Mouse (Mus musculus): Measurements from ENCODE around the gene Arhgef5. TPM values are rescaled to one million over a fixed set of nuclear protein-coding genes. Genes with fewer than 3 reads are reported as not detected.
"Not testable (repeated sequence)": the region's sequence is repeated elsewhere in the genome, so short reads cannot be mapped to it uniquely, and the experiment has no call there.

The Arhgef5 gene
- polyA plus RNA-seq (2016; fragmentation: Nextera tagmentation; extraction: Ambion mirVana) = 7.1 and 8.1 TPM in 2 replicates

DNA sequence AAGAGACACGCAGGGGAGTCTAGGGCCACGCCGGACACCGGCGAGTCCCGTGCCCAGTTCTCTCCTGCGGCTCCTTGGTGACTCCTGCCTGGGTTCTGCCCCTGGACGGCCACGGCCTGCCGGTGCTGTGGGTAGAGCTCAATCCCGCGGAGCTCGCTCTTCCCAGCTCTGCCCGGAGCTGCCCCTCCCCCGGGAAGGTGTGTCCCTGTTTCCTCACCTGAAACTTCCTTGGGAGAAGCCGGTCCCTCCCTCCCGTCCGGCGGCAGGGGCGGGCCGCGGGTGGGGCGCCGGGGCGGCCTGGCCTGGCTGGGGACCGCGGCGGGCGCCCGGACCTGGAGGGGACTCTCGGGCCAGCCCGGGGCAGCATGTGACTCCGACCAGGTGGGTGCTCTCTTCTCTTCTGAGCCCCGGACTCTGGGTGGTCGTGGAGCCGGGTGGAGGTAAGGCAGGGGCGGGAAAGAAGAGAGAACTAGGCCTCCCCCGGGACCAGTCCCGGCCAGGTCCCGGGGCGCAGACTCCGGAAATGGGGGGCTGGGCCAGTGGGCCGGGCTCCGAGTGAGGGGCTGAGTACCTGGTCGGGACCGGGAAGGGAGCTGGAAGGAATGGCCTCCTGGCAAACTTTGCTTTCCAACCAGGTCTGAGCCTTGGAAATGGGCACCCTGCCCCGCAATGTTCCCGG is at the start of gene Arhgef5:
Gene Arhgef5, plus strand, starts transcription at position 220 of the 679 bp plus-strand sequence.
- peak; percentile 79 for ATAC-seq (ENCODE audit: insufficient number of reproducible peaks, insufficient read depth, low FRiP score, low TSS enrichment)
- H3K9ac ChIP-seq = peak within 1 kb of the TSS; percentile 64
- peak within 1 kb of the TSS; percentile 91 for H3K4me2 ChIP-seq (replicated peaks)
- H3K4me3 ChIP-seq = peak within 1 kb of the TSS; percentile 63
- H3K9me3 ChIP-seq = no peaks in the 10 kb centered on the region
- H3K27ac ChIP-seq = no peak within 1 kb of the TSS
- H3K4me1 ChIP-seq = no peaks in the 10 kb centered on the region; the same call in 1 of the 2 replicates
- H3K36me3 ChIP-seq = no peaks in the 10 kb centered on the region
- H3K27me3 ChIP-seq = peaks cover 12% of the 10 kb centered on the region; the same call in 1 of the 2 replicates
- under 1% methylated on average over 46 of the region's 48 CpGs for WGBS

DNA sequence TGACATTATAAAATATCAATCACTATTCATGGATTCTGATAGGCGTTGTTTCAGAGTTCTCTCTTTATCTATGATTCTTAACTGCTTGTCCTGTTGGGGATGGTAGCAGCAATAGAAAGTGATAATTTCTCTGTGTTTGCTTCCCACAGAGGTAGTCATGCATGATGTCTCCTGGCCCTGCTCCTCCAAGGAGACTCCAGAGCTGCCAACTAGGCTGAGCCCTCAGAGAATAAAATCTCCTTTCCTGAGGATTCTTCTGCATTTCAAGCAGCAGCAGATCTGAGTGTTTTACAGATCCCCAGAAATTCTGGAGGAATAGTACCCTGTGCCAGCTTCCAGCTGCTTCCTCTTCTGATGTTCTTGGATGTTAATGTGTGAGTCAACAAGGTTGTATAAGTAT is 34.1 kb upstream of the Arhgef5 start, which contains the start of gene Olfr47:
Gene Olfr47, plus strand, starts transcription at position 275 of the 400 bp plus-strand sequence.
- H3K36me3 ChIP-seq; H3K27me3 ChIP-seq; H3K27ac ChIP-seq; H3K4me2 ChIP-seq (replicated peaks); H3K4me1 ChIP-seq; ATAC-seq (ENCODE audit: insufficient number of reproducible peaks, insufficient read depth, low FRiP score, low TSS enrichment); H3K9me3 ChIP-seq; H3K4me3 ChIP-seq; H3K9ac ChIP-seq: not testable (repeated sequence)
- WGBS = 95% methylated on average over 1 of the region's 1 CpGs

DNA sequence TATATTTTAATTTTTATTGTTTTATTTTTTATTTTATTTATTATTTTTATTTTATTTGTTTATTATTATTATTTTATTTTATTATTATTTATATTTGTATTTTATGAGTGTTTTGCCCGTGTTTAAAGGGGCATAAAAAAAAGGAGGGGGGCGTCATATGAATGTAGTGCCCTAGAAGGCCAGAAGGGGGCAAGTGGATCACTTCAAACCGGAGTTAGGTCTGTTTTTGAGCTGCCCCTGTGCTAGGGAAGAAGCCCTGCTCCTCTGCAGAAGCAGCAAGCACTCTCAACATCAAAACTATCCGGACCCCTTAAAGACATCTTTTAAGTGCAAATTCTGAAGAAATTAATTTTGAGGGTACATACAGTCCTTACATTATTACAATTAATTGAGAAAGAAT is 23.3 kb upstream of the Arhgef5 start:
- Histone ChIP-seq H3K9ac (no peak overlapping the region), H3K4me2 (replicated peaks) (no peak overlapping the region), H3K36me3 (no peaks in the 10 kb centered on the region), H3K27ac (no peak overlapping the region), H3K4me3 (no peak overlapping the region), H3K27me3 (no peaks in the 10 kb centered on the region), H3K4me1 (no peaks in the 10 kb centered on the region), H3K9me3 (no peaks in the 10 kb centered on the region)
- WGBS = 14% methylated on average over 4 of the region's 4 CpGs
- no peak for ATAC-seq (ENCODE audit: insufficient number of reproducible peaks, insufficient read depth, low FRiP score, low TSS enrichment)

DNA sequence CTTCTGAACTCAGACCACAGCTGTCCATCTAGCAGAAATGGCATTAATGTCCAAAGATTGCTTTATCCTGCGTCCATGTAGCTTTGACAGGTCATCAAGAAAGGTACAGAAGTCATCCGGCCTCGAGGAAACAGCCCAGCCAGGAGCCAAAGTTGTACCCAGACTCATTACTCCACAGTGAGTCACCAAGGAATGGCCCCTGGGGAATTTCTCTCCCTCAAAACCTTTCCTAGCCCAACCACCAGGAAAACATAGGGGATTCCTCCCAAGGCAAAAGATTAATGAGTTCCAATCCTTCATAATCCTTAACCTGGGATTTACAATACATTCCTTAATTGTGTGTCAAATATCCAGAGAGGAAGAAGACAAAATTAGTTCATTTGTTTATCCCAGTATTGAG is 18.0 kb upstream of the Arhgef5 start:
- Histone ChIP-seq H3K36me3 (no peaks in the 10 kb centered on the region), H3K27ac (no peak overlapping the region), H3K4me3 (no peak overlapping the region), H3K9ac (no peak overlapping the region), H3K4me2 (replicated peaks) (no peak overlapping the region), H3K4me1 (no peaks in the 10 kb centered on the region), H3K27me3 (no peaks in the 10 kb centered on the region), H3K9me3 (no peaks in the 10 kb centered on the region)
- 47% methylated on average over 3 of the region's 3 CpGs for WGBS
- ATAC-seq (ENCODE audit: insufficient number of reproducible peaks, insufficient read depth, low FRiP score, low TSS enrichment) = no peak

DNA sequence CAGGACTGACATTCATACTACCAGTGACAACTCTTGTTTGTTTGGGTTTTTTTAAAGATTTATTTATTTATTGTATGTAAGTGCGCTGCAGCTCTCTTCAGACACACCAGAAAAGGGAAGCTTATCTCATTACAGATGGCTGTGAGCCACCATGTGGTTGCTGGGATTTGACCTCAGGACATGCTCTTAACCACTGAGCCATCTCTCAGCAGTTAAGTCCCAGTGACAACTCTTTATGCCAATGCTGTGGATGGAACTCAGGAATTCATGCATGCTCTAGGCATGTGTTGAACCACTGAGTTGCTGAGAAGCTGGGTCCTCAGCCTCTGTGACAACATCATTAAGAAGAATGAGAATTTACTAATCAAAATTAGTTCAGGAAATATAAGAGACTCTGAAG is 12.4 kb upstream of the Arhgef5 start:
- no peaks in the 10 kb centered on the region for H3K9me3 ChIP-seq
- no peak overlapping the region for H3K27ac ChIP-seq
- WGBS = 82% methylated on average over 1 of the region's 1 CpGs
- H3K9ac ChIP-seq = no peak overlapping the region
- H3K4me2 ChIP-seq (replicated peaks) = no peak overlapping the region
- ATAC-seq (ENCODE audit: insufficient number of reproducible peaks, insufficient read depth, low FRiP score, low TSS enrichment) = no peak
- H3K27me3 ChIP-seq = no peaks in the 10 kb centered on the region
- no peaks in the 10 kb centered on the region for H3K4me1 ChIP-seq
- H3K36me3 ChIP-seq = no peaks in the 10 kb centered on the region
- no peak overlapping the region for H3K4me3 ChIP-seq

DNA sequence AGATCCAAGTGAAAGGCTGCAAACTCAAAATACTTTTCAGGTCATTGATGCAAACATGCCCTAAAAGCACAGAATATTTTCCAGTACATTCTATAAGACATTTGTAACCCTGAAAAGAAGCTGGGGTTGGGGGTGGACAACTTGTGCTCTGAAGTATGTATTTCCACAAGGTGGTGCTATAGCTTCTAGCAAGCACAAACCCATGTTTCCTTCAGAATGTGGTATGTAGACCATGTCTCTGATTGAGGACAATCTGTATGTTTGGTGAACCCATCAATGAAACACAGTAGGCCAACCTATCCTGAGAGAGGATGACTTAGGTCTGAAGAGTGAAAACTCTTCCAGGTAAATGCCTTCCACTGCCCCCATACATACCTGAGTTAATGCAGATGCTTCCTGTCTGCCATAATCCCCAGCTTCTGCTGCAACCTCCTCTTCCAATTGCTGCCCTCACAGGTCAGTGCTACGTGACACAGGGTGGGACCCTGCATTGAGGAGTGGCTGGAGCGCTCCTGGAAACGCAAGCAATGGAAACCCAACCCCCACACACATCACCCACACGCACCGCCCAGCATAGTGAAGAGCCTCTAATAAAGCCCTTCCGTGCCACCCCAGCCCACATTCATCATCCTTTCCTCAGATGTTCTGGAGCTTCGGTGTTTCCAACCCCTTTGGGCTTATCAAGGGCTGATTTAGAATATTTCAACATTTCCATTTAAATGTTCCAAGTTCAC is 11.0 kb upstream of the Arhgef5 start:
- no peak overlapping the region for H3K4me2 ChIP-seq (replicated peaks)
- no peaks in the 10 kb centered on the region for H3K36me3 ChIP-seq
- no peak overlapping the region for H3K27ac ChIP-seq
- no peak for ATAC-seq (ENCODE audit: insufficient number of reproducible peaks, insufficient read depth, low FRiP score, low TSS enrichment)
- no peaks in the 10 kb centered on the region for H3K4me1 ChIP-seq
- no peak overlapping the region for H3K4me3 ChIP-seq
- H3K9ac ChIP-seq = no peak overlapping the region
- 63% methylated on average over 7 of the region's 7 CpGs for WGBS
- no peaks in the 10 kb centered on the region for H3K27me3 ChIP-seq
- H3K9me3 ChIP-seq = no peaks in the 10 kb centered on the region

DNA sequence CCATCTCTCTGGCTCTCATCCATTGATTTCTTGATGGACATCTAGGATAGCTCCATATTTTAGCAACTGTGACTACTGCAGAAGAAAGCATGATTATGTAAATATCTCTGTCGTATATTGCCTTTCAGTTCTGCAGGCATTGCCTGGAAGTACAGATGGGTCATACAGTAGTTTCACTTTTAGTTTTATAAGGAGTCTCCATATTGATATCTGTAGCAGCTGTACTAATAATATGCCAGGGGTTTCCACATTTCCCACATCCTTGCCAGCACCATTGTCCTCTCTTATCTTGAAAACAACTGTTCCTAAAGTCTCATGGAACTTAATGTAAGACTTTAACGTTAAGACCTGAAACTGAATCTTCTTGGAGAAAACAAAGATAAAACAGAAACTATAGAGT is 4.6 kb upstream of the Arhgef5 start:
- 60% methylated on average over 2 of the region's 2 CpGs for WGBS
- no peak overlapping the region for H3K27ac ChIP-seq
- no peak overlapping the region for H3K4me2 ChIP-seq (replicated peaks)
- H3K27me3 ChIP-seq = peaks cover 12% of the 10 kb centered on the region; the same call in 1 of the 2 replicates
- no peak overlapping the region for H3K9ac ChIP-seq
- H3K36me3 ChIP-seq = no peaks in the 10 kb centered on the region
- H3K9me3 ChIP-seq = no peaks in the 10 kb centered on the region
- no peak for ATAC-seq (ENCODE audit: insufficient number of reproducible peaks, insufficient read depth, low FRiP score, low TSS enrichment)
- H3K4me1 ChIP-seq = no peaks in the 10 kb centered on the region
- H3K4me3 ChIP-seq = no peak overlapping the region

DNA sequence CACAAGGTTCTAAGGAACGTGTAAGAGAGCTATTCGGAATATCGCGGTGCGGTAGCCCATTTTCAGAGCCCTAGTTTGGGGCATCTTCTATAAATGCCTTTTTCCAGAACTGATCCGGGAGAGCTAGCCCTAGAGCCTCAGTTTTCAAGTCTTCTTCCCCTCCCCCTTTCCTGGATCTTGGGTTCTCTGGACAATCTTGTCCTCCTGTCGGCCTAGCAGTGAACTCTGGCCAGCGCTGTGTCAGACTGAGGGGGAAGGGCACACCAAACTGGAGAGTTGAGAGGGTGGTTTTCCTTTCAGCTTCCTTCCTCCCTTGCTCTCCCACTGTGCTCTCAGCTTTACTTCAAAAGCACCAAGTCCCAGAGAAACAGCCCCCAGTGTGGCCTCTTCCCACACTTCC is 974 bp downstream of the Arhgef5 start:
- Histone ChIP-seq H3K9me3 (no peaks in the 10 kb centered on the region), H3K4me1 (no peaks in the 10 kb centered on the region; the same call in 1 of the 2 replicates), H3K4me2 (replicated peaks) (peak overlapping the region; percentile 91), H3K4me3 (peak overlapping the region; percentile 63), H3K36me3 (no peaks in the 10 kb centered on the region), H3K27me3 (peaks cover 12% of the 10 kb centered on the region; the same call in 1 of the 2 replicates), H3K27ac (no peak overlapping the region), H3K9ac (peak overlapping the region; percentile 64; the same call in 1 of the 2 replicates)
- WGBS = 3% methylated on average over 8 of the region's 8 CpGs
- 0 out of 2 replicates have a peak, but pooled peaks have one; percentile 44 for ATAC-seq (ENCODE audit: insufficient number of reproducible peaks, insufficient read depth, low FRiP score, low TSS enrichment)

DNA sequence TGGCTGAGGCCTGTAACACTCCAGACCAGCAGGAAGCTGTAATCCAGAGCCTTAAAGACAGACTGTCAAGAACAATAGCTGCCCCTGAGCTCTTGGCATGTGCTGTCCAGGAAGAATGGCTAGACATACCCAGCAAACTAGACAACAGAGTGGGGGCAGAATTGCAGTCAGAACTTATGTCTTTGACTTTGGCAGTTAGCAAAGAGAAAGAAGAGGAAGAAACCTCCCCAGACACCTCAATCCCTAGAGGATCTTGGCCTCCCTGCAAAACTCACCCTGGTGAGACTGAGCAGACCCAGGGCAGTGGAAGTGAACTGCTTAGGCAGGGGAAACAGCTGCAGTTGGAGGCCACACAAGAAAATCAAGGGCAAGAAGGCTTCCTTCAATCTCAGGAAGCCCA is 7.2 kb downstream of the Arhgef5 start:
- H3K9me3 ChIP-seq = no peaks in the 10 kb centered on the region
- H3K9ac ChIP-seq = no peak overlapping the region
- no peaks in the 10 kb centered on the region for H3K36me3 ChIP-seq
- H3K27me3 ChIP-seq = no peaks in the 10 kb centered on the region
- H3K4me3 ChIP-seq = no peak overlapping the region
- H3K27ac ChIP-seq = no peak overlapping the region
- H3K4me2 ChIP-seq (replicated peaks) = no peak overlapping the region
- no peaks in the 10 kb centered on the region for H3K4me1 ChIP-seq
- no peak for ATAC-seq (ENCODE audit: insufficient number of reproducible peaks, insufficient read depth, low FRiP score, low TSS enrichment)

DNA sequence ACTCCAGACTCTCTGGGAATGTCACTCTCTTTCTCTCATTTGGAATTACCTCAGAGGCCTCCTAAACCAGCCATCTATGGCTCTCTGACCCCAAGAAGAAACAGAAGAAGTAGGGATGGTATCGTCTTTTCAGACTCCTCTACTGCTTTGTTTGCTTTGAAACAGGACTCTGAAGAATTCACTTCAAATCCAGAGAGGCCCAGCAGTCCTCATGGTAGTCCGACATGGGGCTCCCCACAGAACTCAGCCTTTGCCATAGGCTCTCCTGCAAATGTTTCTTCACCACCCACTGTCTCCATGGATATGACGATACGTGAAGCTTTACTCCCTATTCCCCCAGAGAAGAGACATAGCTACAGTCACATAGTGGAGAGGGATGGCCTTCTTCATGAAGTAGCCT is 8.7 kb downstream of the Arhgef5 start:
- Histone ChIP-seq H3K9me3 (no peaks in the 10 kb centered on the region), H3K27me3 (no peaks in the 10 kb centered on the region), H3K4me3 (no peak overlapping the region), H3K4me2 (replicated peaks) (no peak overlapping the region), H3K36me3 (no peaks in the 10 kb centered on the region), H3K27ac (no peak overlapping the region), H3K9ac (no peak overlapping the region), H3K4me1 (no peaks in the 10 kb centered on the region)
- no peak for ATAC-seq (ENCODE audit: insufficient number of reproducible peaks, insufficient read depth, low FRiP score, low TSS enrichment)
- WGBS = 69% methylated on average over 4 of the region's 4 CpGs

DNA sequence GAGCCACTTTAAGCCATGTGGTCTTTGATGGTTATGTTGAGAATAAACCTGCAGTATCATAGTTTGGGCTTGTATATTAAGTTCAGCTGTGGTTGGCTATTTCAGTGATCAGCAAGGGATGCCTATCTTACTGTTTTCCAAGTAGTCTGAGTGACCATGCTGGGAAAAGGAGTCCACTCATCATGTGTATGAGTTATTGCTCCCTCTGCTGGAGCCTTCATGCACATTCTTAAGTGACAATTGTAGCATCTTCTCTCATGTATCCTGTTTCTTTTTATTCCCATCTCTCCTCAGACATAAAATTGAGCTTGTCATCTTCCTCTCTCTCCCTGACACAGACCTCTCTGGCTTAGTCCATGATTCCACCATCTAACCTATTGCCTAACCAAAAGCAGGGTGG is 12.9 kb downstream of the Arhgef5 start:
- ATAC-seq (ENCODE audit: insufficient number of reproducible peaks, insufficient read depth, low FRiP score, low TSS enrichment) = no peak
- H3K4me3 ChIP-seq = no peak overlapping the region
- no peaks in the 10 kb centered on the region for H3K27me3 ChIP-seq
- H3K4me2 ChIP-seq (replicated peaks) = no peak overlapping the region
- 0 out of 2 replicates have a peak, but pooled peaks cover 4% of the 10 kb centered on the region for H3K36me3 ChIP-seq
- H3K9ac ChIP-seq = no peak overlapping the region
- no peak overlapping the region for H3K27ac ChIP-seq
- H3K4me1 ChIP-seq = no peaks in the 10 kb centered on the region
- no peaks in the 10 kb centered on the region for H3K9me3 ChIP-seq

DNA sequence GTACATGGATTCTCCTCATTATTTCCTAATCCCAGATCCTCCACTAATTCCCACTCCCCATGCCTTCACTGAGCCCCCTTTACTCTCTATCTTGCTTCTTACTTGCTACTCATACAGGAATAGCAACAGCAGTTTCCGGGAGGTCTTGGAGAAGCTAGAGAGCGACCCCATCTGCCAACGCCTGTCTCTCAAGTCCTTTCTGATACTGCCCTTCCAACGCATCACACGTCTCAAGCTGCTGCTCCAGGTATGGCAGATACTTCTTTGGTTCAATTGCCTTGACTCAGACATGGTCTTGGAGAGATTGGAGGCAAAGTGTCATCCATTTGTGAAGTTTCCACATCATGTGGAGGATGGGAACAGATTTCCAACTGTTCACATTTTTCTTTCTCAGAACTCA is 15.1 kb downstream of the Arhgef5 start:
- Histone ChIP-seq H3K4me3 (no peak overlapping the region), H3K4me1 (no peaks in the 10 kb centered on the region)
- WGBS = 91% methylated on average over 5 of the region's 5 CpGs

More for the DNA sequence above, 15.1 kb downstream of the Arhgef5 start:
- Histone ChIP-seq H3K9ac (no peak overlapping the region), H3K4me2 (replicated peaks) (no peak overlapping the region), H3K27me3 (no peaks in the 10 kb centered on the region), H3K27ac (no peak overlapping the region), H3K9me3 (no peaks in the 10 kb centered on the region), H3K36me3 (0 out of 2 replicates have a peak, but pooled peaks cover 4% of the 10 kb centered on the region)
- ATAC-seq (ENCODE audit: insufficient number of reproducible peaks, insufficient read depth, low FRiP score, low TSS enrichment) = no peak
